Mouse (Mus musculus) embryonic facial prominence, embryonic 10.5 days (tissue): ENCODE measurements around the gene Fis1. TPM values are rescaled to one million over a fixed set of nuclear protein-coding genes. Genes with fewer than 3 reads are reported as not detected.
A peak's percentile ranks its signal among the peaks of the same experiment; 100 is the strongest.

ENCODE experiments used
- DNase-seq: peaks from one replicate; pipeline ENCODE4 v3.0.0-alpha.2; 2017; ENCODE audit warnings: low spot score
- H3K27ac ChIP-seq: fragments of 300-500 bp; sonication (generic); replicated peaks from 2 replicates; pipeline ENCODE4 v1.5.1; 2016; ENCODE audit warnings: mild to moderate bottlenecking
- H3K27me3 ChIP-seq: fragments of 300-500 bp; sonication (generic); replicated peaks from 2 replicates; pipeline ENCODE4 v1.6.1; 2016; ENCODE audit warnings: low read depth, mild to moderate bottlenecking; ENCODE audit not compliant: poor library complexity, severe bottlenecking
- H3K36me3 ChIP-seq: fragments of 300-500 bp; sonication (generic); replicated peaks from 2 replicates; pipeline ENCODE4 v1.6.1; 2016; ENCODE audit warnings: mild to moderate bottlenecking, moderate library complexity
- H3K4me1 ChIP-seq: fragments of 300-500 bp; sonication (generic); 2 replicates; pipeline ENCODE4 v1.6.1; 2016
- H3K4me3 ChIP-seq: fragments of 300-500 bp; sonication (generic); 2 replicates; pipeline ENCODE4 v1.5.1; 2016; ENCODE audit warnings: mild to moderate bottlenecking, moderate library complexity
- H3K9me3 ChIP-seq: fragments of 300-500 bp; sonication (generic); 2 replicates; pipeline ENCODE4 v1.6.1; 2016; ENCODE audit warnings: mild to moderate bottlenecking
- WGBS: fragments of 180-500 bp; shearing (Covaris S2); methylation state at CpG from one replicate; pipeline ENCODE4 v1.1.7; 2016; 5-methylcytosine and 5-hydroxymethylcytosine counted together
- microRNA counts: library from miRNA; unstranded; fragments of <30 nt; microRNA quantifications from one replicate; lab custom pipeline; 2017
- microRNA-seq: library from miRNA; unstranded; fragments of <30 nt; microRNA quantifications from one replicate; pipeline ENCODE4, GENCODE M21; 2017
- polyA plus RNA-seq: library from polyadenylated mRNA; unstranded; fragments of >200 nt; fragmentation: Nextera tagmentation; extraction: Ambion mirVana; gene quantifications from 2 replicates; pipeline ENCODE4 v1.2.1, GENCODE M21; 2016

The Fis1 gene
- polyA plus RNA-seq, 1 experiment from 2014 or later: 272 TPM

- peak; percentile 98 for DNase-seq
- H3K36me3 ChIP-seq: peaks cover 58% of the 10 kb centered on the region
- no peaks in the 10 kb centered on the region for H3K27me3 ChIP-seq
- peaks cover 22% of the 10 kb centered on the region for H3K4me1 ChIP-seq
- peak within 1 kb of the TSS; percentile 99 for H3K27ac ChIP-seq
- WGBS: under 1% methylated on average over 26 of the region's 26 CpGs
- H3K9me3 ChIP-seq: no peaks in the 10 kb centered on the region
- H3K4me3 ChIP-seq: peak within 1 kb of the TSS; percentile 94
These were observed 33.6 kb downstream of the Fis1 start, which contains the start of gene Plod3 for GRCm38 (mm10) chr5:136986695-136987137. Gene Plod3, plus strand, starts transcription at chr5:136987019.

GRCm38 (mm10) chr5:136987138-136987933 lies 34.3 kb downstream of the Fis1 start:
- DNase-seq: peak; percentile 88
- peaks cover 22% of the 10 kb centered on the region for H3K4me1 ChIP-seq
- H3K27ac ChIP-seq: peak overlapping the region; percentile 99
- under 1% methylated on average over 67 of the region's 67 CpGs for WGBS
- no peaks in the 10 kb centered on the region for H3K9me3 ChIP-seq
- H3K36me3 ChIP-seq: peaks cover 58% of the 10 kb centered on the region
- peak overlapping the region; percentile 94 for H3K4me3 ChIP-seq
- no peaks in the 10 kb centered on the region for H3K27me3 ChIP-seq

DNA sequence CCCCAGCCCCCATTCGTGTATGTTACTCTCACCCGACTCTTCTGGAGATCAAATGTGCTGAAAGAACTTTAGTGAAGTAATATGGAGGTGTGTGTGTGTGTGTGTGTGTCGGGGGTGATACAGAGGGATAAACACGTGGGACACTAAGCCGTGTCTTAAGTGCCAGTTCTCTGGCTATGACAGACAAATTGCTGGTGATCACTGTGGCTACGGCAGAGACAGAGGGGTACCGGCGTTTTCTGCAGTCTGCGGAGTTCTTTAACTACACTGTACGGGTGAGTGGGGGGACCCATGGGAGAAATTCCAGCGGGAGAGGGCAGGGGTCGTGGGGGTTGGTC lies 34.8 kb downstream of the Fis1 start, which contains the start of gene Znhit1:
Gene Znhit1 (minus strand): TSS at position 88 of the 338 bp plus-strand sequence.
- 19% methylated on average over 12 of the region's 12 CpGs for WGBS
- no peaks in the 10 kb centered on the region for H3K9me3 ChIP-seq
- no peaks in the 10 kb centered on the region for H3K27me3 ChIP-seq
- peak within 1 kb of the TSS; percentile 99 for H3K27ac ChIP-seq
- H3K4me3 ChIP-seq: peak within 1 kb of the TSS; percentile 94
- H3K36me3 ChIP-seq: peaks cover 62% of the 10 kb centered on the region
- H3K4me1 ChIP-seq: peaks cover 22% of the 10 kb centered on the region
- DNase-seq: peak; percentile 19

DNA sequence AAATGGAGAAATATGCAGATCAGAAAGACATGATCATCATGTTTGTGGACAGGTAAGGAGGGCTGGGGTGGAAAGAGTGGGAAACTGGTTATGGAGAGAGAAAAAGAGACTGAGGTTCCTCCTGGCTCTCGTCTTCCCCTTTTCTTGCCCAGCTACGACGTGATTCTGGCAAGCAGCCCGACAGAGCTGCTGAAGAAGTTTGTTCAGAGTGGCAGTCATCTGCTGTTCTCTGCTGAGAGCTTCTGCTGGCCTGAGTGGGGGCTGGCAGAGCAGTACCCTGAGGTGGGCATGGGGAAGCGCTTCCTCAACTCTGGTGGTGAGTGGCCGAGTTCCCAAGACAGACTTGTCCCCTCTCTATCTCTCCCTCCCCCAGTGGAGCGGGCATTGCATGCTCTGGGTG lies 35.3 kb downstream of the Fis1 start:
- 83% methylated on average over 7 of the region's 7 CpGs for WGBS
- Histone ChIP-seq H3K27ac (0 out of 2 replicates have a peak overlapping the region, but pooled peaks have one; percentile 99), H3K36me3 (peaks cover 63% of the 10 kb centered on the region), H3K4me3 (peak overlapping the region; percentile 94), H3K27me3 (no peaks in the 10 kb centered on the region), H3K4me1 (peaks cover 22% of the 10 kb centered on the region), H3K9me3 (no peaks in the 10 kb centered on the region)
- DNase-seq: no peak

- 91% methylated on average over 6 of the region's 6 CpGs for WGBS
- H3K4me3 ChIP-seq: no peak overlapping the region
- peaks cover 22% of the 10 kb centered on the region for H3K4me1 ChIP-seq
- H3K9me3 ChIP-seq: no peaks in the 10 kb centered on the region
- peaks cover 64% of the 10 kb centered on the region for H3K36me3 ChIP-seq
- DNase-seq: no peak
- no peaks in the 10 kb centered on the region for H3K27me3 ChIP-seq
- no peak overlapping the region for H3K27ac ChIP-seq
These were observed 36.7 kb downstream of the Fis1 start for GRCm38 (mm10) chr5:136989801-136990200.

- Histone ChIP-seq H3K36me3 (peaks cover 22% of the 10 kb centered on the region), H3K27ac (no peak overlapping the region), H3K9me3 (no peaks in the 10 kb centered on the region), H3K27me3 (no peaks in the 10 kb centered on the region), H3K4me1 (peaks cover 23% of the 10 kb centered on the region), H3K4me3 (no peak overlapping the region)
- no peak for DNase-seq
- 68% methylated on average over 5 of the region's 5 CpGs for WGBS
These were observed 46.4 kb downstream of the Fis1 start for GRCm38 (mm10) chr5:136999449-136999848.

- Histone ChIP-seq H3K4me3 (no peak overlapping the region), H3K9me3 (no peaks in the 10 kb centered on the region), H3K4me1 (peaks cover 23% of the 10 kb centered on the region), H3K36me3 (peaks cover 10% of the 10 kb centered on the region), H3K27me3 (no peaks in the 10 kb centered on the region), H3K27ac (no peak overlapping the region)
- 84% methylated on average over 2 of the region's 2 CpGs for WGBS
- DNase-seq: peak; percentile 40
These were observed 47.5 kb downstream of the Fis1 start for GRCm38 (mm10) chr5:137000612-137001011.

DNA sequence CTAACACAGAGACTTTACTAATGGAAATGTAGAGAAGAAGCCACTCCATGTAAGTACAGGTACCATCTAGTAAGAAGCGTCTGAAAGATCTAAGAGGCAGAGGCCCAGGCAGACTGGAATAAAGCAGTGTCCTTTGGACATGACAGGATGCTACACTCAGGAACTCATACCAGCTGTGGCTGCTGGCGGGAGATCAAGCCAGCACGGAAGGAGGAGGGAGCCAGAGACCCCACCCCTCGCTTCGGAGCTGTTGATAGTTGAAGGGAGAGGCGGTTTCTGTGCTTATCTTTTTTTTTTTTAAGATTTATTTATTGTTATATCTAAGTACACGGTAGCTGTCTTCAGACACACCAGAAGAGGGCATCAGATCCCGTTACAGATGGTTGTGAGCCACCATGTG lies 54.2 kb downstream of the Fis1 start:
- DNase-seq: no peak
- WGBS: 65% methylated on average over 8 of the region's 8 CpGs
- Histone ChIP-seq H3K9me3 (no peaks in the 10 kb centered on the region), H3K36me3 (no peaks in the 10 kb centered on the region), H3K27ac (no peak overlapping the region), H3K27me3 (no peaks in the 10 kb centered on the region), H3K4me3 (no peak overlapping the region), H3K4me1 (no peaks in the 10 kb centered on the region)

GRCm38 (mm10) chr5:137009988-137010387 lies 56.9 kb downstream of the Fis1 start:
- Histone ChIP-seq H3K36me3 (no peaks in the 10 kb centered on the region), H3K4me3 (no peak overlapping the region), H3K9me3 (no peaks in the 10 kb centered on the region), H3K27me3 (no peaks in the 10 kb centered on the region), H3K27ac (no peak overlapping the region), H3K4me1 (no peaks in the 10 kb centered on the region)
- DNase-seq: peak; percentile 61
- WGBS: 42% methylated on average over 3 of the region's 3 CpGs

DNA sequence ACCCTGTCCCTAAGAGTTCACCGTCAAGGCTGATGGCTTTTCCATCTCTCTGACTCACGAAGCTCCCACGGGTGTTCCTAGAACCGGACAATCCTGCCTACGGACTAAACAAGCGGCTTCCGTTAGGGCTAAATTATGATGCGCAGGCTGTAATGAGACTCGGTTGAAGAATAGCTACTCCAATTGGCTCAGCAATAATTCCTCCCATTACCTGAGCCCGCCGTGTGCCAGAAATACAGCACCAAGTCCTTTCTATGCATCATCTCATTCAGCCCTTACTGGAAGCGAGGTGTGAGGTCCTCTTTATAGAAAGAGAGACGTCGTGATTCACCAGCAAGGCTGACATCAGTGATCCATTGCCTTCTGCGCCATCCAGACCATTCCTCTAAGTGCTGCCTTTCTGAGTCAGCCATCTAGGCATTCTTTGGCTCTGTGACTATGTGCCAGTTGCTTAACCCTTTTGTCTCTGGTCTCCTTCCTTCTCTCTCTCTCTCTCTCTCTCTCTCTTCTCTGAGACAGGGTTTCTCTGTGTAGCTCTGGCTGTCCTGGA lies 59.4 kb downstream of the Fis1 start:
- H3K27me3 ChIP-seq: no peaks in the 10 kb centered on the region
- no peaks in the 10 kb centered on the region for H3K36me3 ChIP-seq
- H3K4me1 ChIP-seq: no peaks in the 10 kb centered on the region
- 82% methylated on average over 15 of the region's 15 CpGs for WGBS
- no peak overlapping the region for H3K27ac ChIP-seq
- no peak for DNase-seq
- H3K9me3 ChIP-seq: 0 out of 2 replicates have a peak, but pooled peaks cover 2% of the 10 kb centered on the region
- no peak overlapping the region for H3K4me3 ChIP-seq

MicroRNA genes within 50 kb of the gene (microRNA counts, 519-probe panel; counts per million panel counts)
- 188 counts per million, percentile 57 among the panel's probes with 10 or more counts for microRNA mmu-miR-702 (lab: Ali Mortazavi, UCI)

Small RNAs within 50 kb of the gene (microRNA-seq; reads per million reads assigned to microRNA genes)
- gene Mir702: 42.4 reads per million, percentile 41 among the genes with 10 or more reads in this experiment

Other genes starting within 250 kb of the Fis1 start
- gene Col26a1, start 70.1 kb upstream of the Fis1 start, polyA plus RNA-seq: 103 and 118 TPM in 2 replicates
- gene Ift22, start 45.1 kb upstream of the Fis1 start, polyA plus RNA-seq: 77.9 and 86.1 TPM in 2 replicates
- gene Cldn15, start 13.3 kb downstream of the Fis1 start, polyA plus RNA-seq: 0.10 and 0.29 TPM in 2 replicates
- gene Plod3, start 33.7 kb downstream of the Fis1 start, polyA plus RNA-seq: 42.6 and 44.6 TPM in 2 replicates
- 106 and 117 TPM in 2 replicates for gene Znhit1, start 34.7 kb downstream of the Fis1 start, polyA plus RNA-seq
- 0.39 and 0.40 TPM in 2 replicates for gene Vgf, start 73.1 kb downstream of the Fis1 start, polyA plus RNA-seq
- 177 and 178 TPM in 2 replicates for gene Ap1s1, start 92.9 kb downstream of the Fis1 start, polyA plus RNA-seq
- 0.12 TPM in 1 of 2 replicates, not detected in the other for gene Serpine1, start 119.0 kb downstream of the Fis1 start, polyA plus RNA-seq
- gene Trim56, start 162.9 kb downstream of the Fis1 start, polyA plus RNA-seq: 3.7 and 3.8 TPM in 2 replicates
- not detected in 2 replicates for gene Muc3, start 196.0 kb downstream of the Fis1 start, polyA plus RNA-seq